Mouse (Mus musculus): ENCODE results near the gene Myh8.

Myh8 gene

DNA sequence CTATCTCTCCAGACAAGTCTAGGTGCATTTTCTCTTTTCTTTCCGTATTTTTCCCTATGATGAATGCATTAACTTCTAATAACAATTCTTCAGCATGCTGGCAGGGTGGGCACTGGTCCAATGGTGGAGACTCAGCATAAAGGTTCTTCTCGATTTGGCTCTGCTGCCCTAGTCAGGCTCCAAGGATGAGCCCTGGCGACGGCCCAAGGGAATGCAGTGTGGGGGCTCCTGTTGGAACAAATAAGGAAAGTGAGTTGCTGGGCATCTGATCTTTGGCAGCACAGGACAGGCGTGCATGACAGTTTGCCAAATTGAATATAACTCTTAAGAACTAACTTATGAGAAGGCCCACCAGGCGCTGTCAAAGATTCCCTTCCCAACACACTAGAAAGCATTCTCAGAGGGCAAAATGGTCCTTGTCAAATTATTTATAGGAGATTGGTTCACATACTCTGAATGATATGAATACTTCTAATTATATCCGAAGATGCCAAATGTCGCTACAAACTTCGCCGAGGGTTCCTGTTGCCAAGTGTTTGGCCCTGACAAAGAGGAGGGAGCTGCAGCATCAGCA is at the start of gene Myh8:
TSS of gene Myh8 (plus strand) at position 524 of the 574 bp plus-strand sequence.
- DNase-seq: no peak

DNA sequence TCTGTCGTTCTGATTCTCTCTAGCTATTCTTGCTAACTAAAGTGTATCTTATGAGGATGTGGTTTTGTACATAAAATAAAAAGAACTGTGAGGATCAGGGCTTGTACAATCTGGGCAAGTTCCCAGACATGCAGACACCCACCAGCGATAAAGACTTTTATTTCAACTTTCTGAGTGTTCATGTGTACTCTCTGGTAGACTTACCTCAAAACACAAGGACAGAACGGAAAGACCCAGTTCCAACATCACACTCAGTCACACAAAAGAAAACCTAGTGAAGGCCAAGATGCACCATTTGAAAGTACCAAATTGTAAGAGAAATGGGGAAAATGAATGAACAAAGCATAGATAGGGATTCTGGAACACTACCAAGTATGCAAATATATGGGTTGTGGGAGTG is 48.2 kb upstream of the Myh8 start:
- no peak for DNase-seq

DNA sequence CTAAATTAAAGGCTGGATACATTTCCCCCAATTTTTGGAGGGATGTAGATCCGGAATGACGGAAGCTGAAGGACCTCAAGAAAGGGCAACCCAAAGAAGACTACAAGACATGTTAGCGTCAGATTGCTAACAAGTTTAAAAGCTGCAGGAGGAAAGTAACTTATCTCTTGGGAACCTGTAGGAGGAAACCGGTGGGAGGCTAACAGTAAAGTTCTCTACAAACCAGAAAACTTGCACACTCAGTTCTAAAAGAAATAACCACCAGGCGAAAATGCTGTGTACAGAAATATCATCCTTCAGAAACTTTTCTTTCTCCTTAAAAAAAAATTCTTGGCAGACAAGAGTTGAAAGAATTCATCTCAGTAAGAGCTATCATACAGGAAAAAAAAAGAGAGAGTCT is 47.8 kb upstream of the Myh8 start:
- DNase-seq: no peak

DNA sequence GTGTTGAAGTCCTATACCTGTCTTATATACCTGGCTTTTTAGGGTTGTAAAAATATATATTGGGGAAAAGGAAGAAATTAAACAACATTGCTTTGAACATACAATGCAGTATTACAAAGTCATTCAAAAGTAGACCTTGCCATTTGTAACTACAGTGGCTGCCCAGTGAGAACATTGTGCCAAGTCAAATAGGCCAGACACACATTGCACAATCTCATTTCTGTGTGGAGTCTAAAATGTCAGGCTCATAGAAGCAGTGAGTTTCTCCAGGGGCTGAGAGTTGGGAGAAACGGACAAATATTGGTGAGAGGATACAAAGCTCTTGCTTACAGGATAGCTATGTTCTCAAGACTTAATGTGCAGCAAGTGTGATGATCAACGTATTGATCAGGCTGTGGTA is 47.0 kb upstream of the Myh8 start:
- DNase-seq: no peak

DNA sequence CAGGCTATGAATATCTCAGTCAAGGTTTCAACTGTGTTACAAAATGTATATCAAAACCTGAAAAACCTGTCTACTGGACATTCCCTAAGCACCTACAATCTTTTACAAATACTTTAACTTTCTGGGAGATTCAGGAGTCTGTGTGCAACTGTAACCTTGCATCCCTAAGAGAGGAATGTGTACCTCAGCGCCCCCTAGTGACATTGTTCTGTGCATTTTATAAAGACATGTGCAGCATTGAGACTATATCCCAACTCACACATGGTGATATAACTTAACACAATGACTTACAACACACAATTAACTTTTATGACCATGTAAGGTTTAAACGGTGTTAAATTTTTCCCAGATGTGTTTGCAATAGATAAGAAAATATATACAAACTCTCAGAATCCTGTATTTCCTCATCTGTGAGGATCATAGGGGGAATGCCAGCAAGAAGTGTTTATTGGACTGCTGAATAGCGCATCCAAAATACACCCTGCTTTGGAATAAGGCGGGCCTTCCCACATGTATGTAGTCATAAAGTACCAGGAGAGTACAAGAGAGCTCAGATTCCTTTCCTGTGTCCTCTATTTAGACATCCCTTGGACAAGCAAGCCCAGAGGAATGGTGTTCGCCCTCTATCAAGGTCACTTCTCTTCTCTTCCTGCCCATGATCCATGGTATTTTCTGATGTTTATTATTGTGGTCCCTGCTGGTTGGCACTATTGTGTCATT is 41.1 kb upstream of the Myh8 start:
- peak; percentile 2 for DNase-seq

DNA sequence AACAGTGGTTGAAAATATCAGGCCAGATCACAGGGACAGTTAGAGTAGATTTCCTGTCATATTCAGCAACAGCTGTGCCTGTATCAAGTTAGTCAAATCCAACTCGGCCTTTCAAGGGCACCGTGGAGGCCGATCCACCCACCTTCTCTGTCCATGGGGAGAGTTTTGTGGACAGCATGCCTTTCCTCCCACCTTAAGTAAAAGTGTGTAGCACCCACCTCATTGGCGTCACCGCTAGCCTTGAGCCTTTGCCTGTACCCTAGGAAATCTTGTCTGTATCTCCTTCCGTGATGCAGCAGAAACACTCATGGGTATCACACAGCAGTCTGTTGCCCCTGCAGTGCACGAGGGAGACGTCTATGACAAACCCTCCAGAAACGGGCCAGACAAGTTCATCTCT is 40.1 kb upstream of the Myh8 start:
- DNase-seq: no peak

DNA sequence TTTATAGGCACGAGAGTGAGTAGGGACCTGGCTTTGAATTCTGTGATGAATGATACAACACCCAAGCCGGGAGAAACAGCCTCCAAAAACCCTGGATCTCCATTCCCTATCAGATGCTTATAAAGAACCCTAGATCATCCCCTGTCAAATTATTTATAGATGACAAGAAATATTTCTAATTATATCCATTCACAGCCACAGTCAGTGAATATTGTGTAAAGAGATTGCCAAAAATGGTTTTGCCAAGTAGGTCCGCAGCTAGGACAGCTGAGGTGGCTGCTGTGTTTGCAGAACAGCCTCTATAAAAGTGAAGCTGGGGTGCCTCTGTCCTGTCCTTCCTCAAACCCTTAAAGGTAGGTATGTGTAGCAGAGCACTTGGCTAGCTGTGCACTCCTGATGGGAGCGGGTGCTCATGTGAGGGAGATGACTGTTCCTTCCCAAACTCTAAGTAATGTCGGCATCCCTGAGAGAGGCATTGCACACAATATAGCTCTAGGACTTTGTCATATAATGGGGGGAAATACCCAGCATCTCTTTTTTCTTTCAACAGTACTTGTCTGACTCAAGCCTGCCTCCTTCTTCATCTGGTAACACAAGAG is 39.3 kb upstream of the Myh8 start, which contains the start of gene Myh4:
TSS of gene Myh4 (plus strand) at position 549 of the 599 bp plus-strand sequence.
- DNase-seq: no peak

DNA sequence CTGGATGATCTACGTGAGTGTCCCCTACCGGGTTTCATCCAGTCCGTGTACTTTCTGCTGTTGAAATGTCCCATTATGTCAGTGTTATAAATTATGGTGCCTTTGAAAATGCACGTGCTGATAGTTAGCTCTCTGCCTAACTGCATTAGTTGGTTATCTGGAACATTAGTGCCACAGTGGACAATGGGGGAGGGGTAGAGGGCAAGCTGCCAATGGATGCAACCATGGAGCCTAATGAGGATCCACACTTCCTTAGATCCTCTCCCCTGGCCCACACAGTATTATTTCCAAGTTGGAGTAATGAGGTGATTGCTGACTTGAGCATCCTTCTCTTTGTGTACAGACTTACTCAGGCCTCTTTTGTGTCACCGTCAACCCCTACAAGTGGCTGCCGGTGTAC is 35.9 kb upstream of the Myh8 start:
- no peak for DNase-seq

DNA sequence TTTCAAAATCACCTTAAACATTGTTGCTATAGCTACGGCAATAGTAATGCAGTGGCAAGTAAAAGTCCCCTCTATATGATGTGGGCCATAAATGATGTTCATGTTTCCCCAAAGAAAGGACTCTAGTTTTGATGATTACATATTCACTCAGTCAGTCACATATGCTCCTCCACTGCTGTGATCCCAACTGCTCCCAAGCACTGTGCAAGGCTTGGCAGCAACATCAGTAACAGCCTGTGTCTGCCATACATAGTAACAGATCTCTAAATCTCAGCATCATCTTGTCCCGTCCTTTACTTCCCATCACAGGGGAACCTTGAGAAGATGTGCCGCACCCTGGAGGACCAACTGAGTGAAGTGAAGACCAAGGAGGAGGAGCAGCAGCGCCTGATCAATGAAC is 23.2 kb upstream of the Myh8 start:
- no peak for DNase-seq

DNA sequence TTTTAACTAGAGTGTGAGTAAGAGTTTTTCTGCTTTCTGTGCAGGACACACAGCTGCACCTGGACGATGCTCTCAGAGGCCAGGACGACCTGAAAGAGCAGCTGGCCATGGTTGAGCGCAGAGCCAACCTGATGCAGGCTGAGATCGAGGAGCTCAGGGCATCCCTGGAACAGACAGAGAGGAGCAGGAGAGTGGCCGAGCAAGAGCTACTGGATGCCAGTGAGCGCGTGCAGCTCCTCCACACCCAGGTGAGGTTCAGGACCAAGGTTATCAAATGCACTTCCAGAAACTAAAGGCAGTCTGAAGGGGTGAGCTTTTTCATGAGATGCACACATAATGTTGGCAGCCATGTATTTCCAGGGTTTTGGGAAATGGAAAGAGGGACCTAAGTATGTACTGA is 19.9 kb upstream of the Myh8 start:
- no peak for DNase-seq

DNA sequence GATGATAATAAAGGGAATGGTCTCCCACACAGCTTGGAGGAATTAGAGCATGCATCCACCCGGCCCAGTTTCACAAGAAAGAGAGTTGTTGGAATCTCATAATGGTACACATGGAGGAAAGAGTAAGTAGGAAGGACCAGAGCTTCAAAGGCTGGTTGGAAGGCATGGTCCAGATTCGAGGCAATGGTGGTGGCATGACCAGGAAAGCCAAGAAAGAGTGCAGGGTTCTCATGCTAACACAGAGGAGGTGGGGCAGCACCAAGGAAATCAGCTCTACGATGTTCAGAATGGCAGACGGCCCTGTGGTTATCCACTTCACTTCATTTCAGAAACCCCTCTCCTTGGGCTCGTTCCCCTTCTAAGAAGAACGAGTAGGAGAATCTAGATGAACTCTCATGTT is 16.0 kb upstream of the Myh8 start:
- DNase-seq: no peak

DNA sequence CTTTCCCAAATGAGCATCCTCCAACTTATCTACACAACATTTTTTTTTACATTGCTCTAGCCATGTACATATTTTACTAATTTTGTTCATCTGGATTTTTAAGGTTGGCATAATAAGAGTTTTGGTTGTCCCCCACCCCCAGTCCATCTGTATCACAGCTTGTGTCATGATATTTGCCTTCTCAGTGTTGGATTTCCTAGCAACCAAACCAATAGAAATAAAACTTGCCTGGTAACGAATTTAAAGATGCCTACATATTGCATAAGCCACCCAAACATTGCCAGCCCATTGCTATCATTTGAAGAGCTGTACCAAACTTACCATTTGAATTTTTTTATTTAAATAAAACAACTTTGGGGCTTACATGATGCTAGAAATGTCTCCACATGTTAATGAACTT is 16.5 kb downstream of the Myh8 start:
- DNase-seq: no peak

DNA sequence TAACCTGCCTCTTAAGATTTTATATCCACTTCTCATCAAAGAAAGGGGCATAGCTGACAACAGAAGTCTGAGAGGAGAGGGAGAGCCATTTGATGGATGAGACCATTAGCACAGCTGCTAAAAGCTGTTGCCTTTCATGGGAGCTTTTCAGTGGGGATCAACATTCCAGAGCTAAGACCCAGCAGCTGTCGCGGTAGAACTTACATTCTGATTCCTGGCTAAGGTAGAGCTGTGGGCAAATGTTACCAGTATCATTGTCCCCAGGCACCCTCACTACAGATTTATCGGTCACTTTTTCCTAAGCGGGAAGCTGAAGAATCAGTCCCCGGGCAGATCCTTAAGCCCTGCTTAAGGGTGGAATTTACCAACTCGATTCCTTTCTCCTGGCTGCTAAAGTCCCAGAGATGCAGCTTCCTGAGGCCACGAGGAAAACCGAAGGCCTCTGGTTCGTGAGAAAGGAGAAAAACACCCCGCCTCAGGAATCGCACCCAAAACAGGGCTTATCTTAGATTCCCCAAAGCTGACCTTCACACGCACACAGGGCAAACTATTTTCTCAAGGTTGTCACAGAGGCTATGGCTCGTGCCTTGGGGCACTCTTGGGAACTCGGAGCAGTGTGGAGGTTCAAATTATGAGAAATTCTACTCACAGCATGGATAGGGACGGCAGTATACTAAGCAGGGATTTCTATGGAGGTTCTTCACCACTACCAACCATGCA is 37.0 kb downstream of the Myh8 start:
- no peak for DNase-seq

DNA sequence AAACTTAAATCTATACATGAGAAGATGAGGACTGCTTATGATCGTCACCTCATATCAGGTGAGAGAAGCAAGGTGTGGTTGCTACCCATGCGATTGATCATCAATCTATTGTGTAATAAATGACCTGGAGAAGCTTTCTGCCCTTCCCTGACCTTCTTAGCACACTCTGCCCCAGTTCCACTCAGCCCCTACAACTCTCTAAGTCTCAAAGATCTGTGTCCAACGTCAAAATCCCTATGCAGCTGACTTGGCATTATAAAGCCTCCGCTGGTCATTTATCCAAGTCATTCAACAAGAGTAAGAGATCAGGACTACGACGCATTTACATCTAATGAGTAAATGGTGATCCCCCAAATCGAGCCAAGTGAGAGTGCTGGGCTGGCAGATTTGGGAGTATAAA is 44.4 kb downstream of the Myh8 start, which contains the start of gene Myh13:
TSS of gene Myh13 (plus strand) at position 301 of the 400 bp plus-strand sequence.
- no peak for DNase-seq

DNA sequence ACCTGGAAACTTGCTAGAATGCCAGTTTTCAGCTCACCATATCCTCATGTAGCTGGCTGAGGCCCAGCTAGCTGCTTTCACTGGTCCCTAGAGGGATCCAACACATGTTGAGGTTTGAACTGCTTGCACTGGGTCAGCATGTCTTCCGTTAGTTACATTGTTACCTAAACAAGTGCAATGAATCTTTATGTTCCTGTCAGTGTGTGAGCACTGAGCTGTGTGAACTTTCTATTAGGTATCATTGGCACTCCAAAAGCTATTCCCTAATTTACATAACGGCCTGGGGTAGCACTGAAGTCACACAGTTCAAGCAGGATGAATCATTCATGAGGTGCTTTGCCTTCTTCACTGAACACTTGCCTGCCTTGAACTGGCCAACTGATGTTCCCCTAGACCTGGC is 49.6 kb downstream of the Myh8 start:
- no peak for DNase-seq

DNA sequence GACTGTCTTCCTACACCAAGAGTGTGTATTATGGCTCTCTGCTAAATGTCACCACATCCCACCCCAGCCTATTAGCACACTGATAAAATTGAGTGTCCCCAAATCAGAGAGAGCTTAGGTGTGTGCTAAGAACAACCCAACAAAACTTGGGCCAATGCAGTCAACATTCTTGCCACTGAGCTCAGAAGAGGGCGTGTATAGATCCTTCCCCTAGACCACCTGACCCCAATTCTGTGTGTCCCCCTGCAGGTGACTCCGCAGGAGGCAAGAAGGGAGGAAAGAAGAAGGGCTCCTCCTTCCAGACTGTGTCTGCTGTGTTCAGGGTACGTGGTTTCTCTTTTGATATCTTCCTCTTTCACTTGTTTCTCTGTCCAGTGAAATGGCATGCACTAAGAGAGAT is 67.6 kb downstream of the Myh8 start:
- DNase-seq: no peak

DNA sequence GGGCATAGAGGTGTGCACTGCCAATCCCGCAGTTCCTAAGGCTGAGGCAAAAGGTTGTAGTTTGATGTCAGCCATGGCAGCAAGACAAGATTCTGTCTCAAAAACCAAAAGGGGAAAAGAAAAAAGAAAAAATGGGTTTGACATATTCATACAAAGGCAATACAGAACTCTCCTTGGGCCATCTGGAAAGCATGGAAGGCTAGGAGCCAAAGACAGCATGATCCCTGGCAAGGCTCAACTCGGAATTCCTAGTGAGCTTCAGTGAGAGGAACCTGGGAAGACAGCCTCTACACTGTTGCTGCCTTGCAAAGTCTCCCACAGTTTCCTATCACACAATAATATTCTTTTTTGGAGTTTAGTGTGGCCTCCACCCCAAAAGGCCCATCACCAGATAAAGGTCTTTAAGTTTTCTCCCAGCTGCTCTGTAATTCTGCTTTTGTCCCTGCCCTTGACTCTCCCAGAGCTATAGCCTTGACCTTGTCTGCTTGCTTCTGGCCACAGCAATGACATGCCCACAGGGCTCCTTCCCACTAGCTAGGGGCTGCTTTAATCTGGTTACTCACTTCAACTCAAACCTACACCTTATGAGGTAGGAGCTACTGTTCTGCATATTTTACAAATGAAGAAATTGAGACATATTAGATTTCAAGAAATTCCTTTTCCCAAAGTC is 68.4 kb downstream of the Myh8 start:
- peak; percentile 65 for DNase-seq

DNA sequence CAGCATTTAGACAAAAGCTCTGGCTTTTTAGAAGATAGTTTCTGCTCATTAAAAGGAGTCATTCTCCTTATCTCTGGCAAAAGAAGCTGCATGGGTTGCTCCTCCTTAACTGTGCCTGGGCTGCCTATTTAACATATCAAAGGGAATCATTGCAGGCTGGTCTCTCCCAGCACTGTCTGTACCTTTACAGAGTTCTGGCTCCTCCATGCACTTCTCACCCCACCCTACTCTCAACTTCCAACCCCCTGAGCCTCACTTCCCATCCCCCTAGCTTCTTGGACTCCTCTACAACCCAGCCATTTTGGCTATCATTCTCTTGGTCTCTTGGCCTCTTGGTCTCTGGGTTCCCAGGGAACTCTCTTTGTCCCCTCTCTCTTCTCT is 68.9 kb downstream of the Myh8 start:
- no peak for DNase-seq

DNA sequence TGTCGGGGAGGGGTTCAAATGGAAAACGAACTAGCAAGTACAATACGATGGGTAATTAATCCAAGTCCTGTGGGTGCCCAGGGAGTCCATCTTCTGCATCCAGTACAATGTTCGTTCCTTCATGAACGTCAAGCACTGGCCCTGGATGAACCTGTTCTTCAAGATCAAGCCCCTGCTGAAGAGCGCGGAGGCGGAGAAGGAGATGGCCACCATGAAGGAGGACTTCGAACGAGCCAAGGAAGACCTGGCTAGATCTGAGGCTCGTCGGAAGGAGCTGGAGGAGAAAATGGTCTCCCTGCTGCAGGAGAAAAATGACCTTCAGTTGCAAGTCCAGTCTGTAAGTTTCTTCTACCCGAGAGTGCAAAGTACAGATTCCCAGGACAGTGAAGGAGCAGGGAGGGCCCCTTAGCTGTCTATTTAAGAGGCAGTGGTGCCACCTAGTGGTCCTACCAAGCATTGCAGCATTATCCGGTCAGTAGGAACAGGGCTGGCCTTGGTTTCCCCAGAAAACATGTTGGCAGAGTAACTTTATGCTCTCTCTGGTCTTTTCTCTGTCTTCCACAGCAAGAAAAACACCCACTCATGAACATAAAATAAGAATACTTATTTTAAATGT is 73.3 kb downstream of the Myh8 start:
- DNase-seq: peak; percentile 75

DNA sequence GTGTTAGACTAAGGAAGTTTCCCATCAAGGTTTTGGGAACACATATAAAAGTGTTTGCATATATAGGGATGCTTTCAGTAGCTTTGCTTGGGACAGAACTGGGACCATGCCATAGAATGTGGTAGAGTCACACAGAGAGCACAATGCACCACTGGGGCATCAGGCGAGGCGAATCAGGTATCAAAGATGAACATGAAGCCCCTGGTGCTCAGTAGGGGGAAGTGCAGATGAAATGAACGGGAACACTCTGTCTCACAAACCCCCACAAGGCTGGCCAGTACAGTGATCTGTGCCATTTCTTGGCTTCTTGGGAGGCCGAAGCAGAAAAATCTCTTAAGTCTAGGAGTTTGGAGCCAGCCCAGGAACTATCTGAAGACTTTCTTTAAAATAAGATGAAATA is 76.1 kb downstream of the Myh8 start:
- no peak for DNase-seq

DNA sequence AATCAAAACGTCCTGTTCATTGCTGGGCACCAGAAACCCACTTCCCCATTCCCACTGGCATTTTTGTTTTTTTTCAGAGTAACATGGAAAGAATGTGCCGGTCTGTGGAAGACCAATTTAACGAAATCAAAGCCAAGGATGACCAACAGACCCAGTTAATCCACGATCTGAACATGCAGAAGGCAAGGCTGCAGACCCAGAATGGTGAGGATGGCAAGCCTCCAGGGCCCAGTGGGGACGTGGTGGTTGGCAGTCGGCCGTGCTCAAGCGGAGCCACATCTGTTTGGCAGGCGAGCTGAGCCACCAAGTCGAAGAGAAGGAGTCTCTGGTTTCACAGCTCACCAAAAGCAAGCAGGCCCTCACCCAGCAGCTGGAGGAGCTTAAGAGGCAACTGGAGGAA is 81.1 kb downstream of the Myh8 start:
- DNase-seq: no peak

All from cerebellum, adult 9-10 months (tissue).